Mouse (Mus musculus): Measurements from ENCODE around the gene Efl1. TPM values are rescaled to one million over a fixed set of nuclear protein-coding genes. Genes with fewer than 3 reads are reported as not detected.

Gene Efl1
- 24.0 and 25.3 TPM in 2 replicates for polyA plus RNA-seq (2016; fragmentation: Nextera tagmentation; extraction: Ambion mirVana)

GRCm38 (mm10) chr7:82648353-82649080 is at the start of gene Efl1, which contains the start of gene Saxo2:
Gene Efl1, plus strand, starts transcription at chr7:82648614.
Gene Saxo2, minus strand, starts transcription at chr7:82648528.
- peak within 1 kb of the TSS; percentile 65 for H3K4me3 ChIP-seq
- H3K4me2 ChIP-seq (replicated peaks): peak within 1 kb of the TSS; percentile 84
- WGBS: under 1% methylated on average over 46 of the region's 46 CpGs
- H3K27me3 ChIP-seq: no peaks in the 10 kb centered on the region
- peak; percentile 92 for ATAC-seq (ENCODE audit: insufficient number of reproducible peaks, insufficient read depth, low FRiP score, low TSS enrichment)
- no peak within 1 kb of the TSS for H3K27ac ChIP-seq
- H3K9ac ChIP-seq: peak within 1 kb of the TSS; percentile 53
- no peaks in the 10 kb centered on the region for H3K9me3 ChIP-seq
- peaks cover 12% of the 10 kb centered on the region for H3K4me1 ChIP-seq
- H3K36me3 ChIP-seq: peaks cover 9% of the 10 kb centered on the region; the same call in 1 of the 2 replicates

GRCm38 (mm10) chr7:82602008-82602407 is 46.4 kb upstream of the Efl1 start:
- 73% methylated on average over 4 of the region's 4 CpGs for WGBS
- Histone ChIP-seq H3K4me3 (no peak overlapping the region), H3K4me1 (peaks cover 9% of the 10 kb centered on the region; the same call in 1 of the 2 replicates), H3K9me3 (no peaks in the 10 kb centered on the region), H3K36me3 (no peaks in the 10 kb centered on the region), H3K27me3 (no peaks in the 10 kb centered on the region), H3K4me2 (replicated peaks) (no peak overlapping the region), H3K27ac (no peak overlapping the region), H3K9ac (no peak overlapping the region)
- no peak for ATAC-seq (ENCODE audit: insufficient number of reproducible peaks, insufficient read depth, low FRiP score, low TSS enrichment)

GRCm38 (mm10) chr7:82605425-82605824 is 43.0 kb upstream of the Efl1 start:
- Histone ChIP-seq H3K4me2 (replicated peaks) (no peak overlapping the region), H3K27ac (no peak overlapping the region), H3K9ac (no peak overlapping the region), H3K27me3 (no peaks in the 10 kb centered on the region), H3K4me1 (peaks cover 9% of the 10 kb centered on the region; the same call in 1 of the 2 replicates), H3K4me3 (no peak overlapping the region), H3K36me3 (no peaks in the 10 kb centered on the region), H3K9me3 (no peaks in the 10 kb centered on the region)
- WGBS: 77% methylated on average over 6 of the region's 6 CpGs
- ATAC-seq (ENCODE audit: insufficient number of reproducible peaks, insufficient read depth, low FRiP score, low TSS enrichment): no peak

GRCm38 (mm10) chr7:82609629-82610028 is 38.8 kb upstream of the Efl1 start:
- Histone ChIP-seq H3K4me1 (no peaks in the 10 kb centered on the region), H3K4me3 (no peak overlapping the region), H3K36me3 (no peaks in the 10 kb centered on the region), H3K27ac (no peak overlapping the region), H3K27me3 (no peaks in the 10 kb centered on the region), H3K9ac (no peak overlapping the region), H3K9me3 (no peaks in the 10 kb centered on the region), H3K4me2 (replicated peaks) (no peak overlapping the region)
- no peak for ATAC-seq (ENCODE audit: insufficient number of reproducible peaks, insufficient read depth, low FRiP score, low TSS enrichment)
- WGBS: 64% methylated on average over 3 of the region's 3 CpGs

- Histone ChIP-seq H3K9me3 (no peaks in the 10 kb centered on the region), H3K27ac (no peak overlapping the region), H3K27me3 (no peaks in the 10 kb centered on the region), H3K4me3 (no peak overlapping the region), H3K4me2 (replicated peaks) (no peak overlapping the region), H3K9ac (no peak overlapping the region), H3K36me3 (no peaks in the 10 kb centered on the region), H3K4me1 (0 out of 2 replicates have a peak, but pooled peaks cover 3% of the 10 kb centered on the region)
- no peak for ATAC-seq (ENCODE audit: insufficient number of reproducible peaks, insufficient read depth, low FRiP score, low TSS enrichment)
- WGBS: 14% methylated on average over 7 of the region's 7 CpGs
These were observed 23.1 kb upstream of the Efl1 start for GRCm38 (mm10) chr7:82625342-82625741.

- no peak for ATAC-seq (ENCODE audit: insufficient number of reproducible peaks, insufficient read depth, low FRiP score, low TSS enrichment)
- no peak overlapping the region for H3K4me3 ChIP-seq
- WGBS: 88% methylated on average over 3 of the region's 3 CpGs
These were observed 1.2 kb upstream of the Efl1 start for GRCm38 (mm10) chr7:82647183-82647582.

GRCm38 (mm10) chr7:82647909-82648308 is 505 bp upstream of the Efl1 start:
- no peak for ATAC-seq (ENCODE audit: insufficient number of reproducible peaks, insufficient read depth, low FRiP score, low TSS enrichment)
- 33% methylated on average over 4 of the region's 4 CpGs for WGBS
- no peaks in the 10 kb centered on the region for H3K9me3 ChIP-seq
- peak overlapping the region; percentile 65 for H3K4me3 ChIP-seq
- H3K9ac ChIP-seq: peak overlapping the region; percentile 53
- peak overlapping the region; percentile 84 for H3K4me2 ChIP-seq (replicated peaks)
- H3K4me1 ChIP-seq: peaks cover 12% of the 10 kb centered on the region
- no peaks in the 10 kb centered on the region for H3K27me3 ChIP-seq
- no peak overlapping the region for H3K27ac ChIP-seq
- H3K36me3 ChIP-seq: peaks cover 9% of the 10 kb centered on the region; the same call in 1 of the 2 replicates

More at GRCm38 (mm10) chr7:82647183-82647582, 1.2 kb upstream of the Efl1 start:
- Histone ChIP-seq H3K27ac (no peak overlapping the region), H3K4me2 (replicated peaks) (no peak overlapping the region), H3K27me3 (no peaks in the 10 kb centered on the region), H3K36me3 (peaks cover 6% of the 10 kb centered on the region; the same call in 1 of the 2 replicates), H3K9me3 (no peaks in the 10 kb centered on the region), H3K4me1 (peaks cover 12% of the 10 kb centered on the region), H3K9ac (no peak overlapping the region)

GRCm38 (mm10) chr7:82649081-82649445 is 649 bp downstream of the Efl1 start:
- no peak for ATAC-seq (ENCODE audit: insufficient number of reproducible peaks, insufficient read depth, low FRiP score, low TSS enrichment)
- no peaks in the 10 kb centered on the region for H3K9me3 ChIP-seq
- H3K4me3 ChIP-seq: peak overlapping the region; percentile 65

GRCm38 (mm10) chr7:82664604-82665003 is 16.2 kb downstream of the Efl1 start:
- no peak overlapping the region for H3K27ac ChIP-seq
- WGBS: 92% methylated on average over 3 of the region's 3 CpGs
- no peaks in the 10 kb centered on the region for H3K27me3 ChIP-seq
- ATAC-seq (ENCODE audit: insufficient number of reproducible peaks, insufficient read depth, low FRiP score, low TSS enrichment): no peak
- no peaks in the 10 kb centered on the region for H3K4me1 ChIP-seq
- no peaks in the 10 kb centered on the region for H3K9me3 ChIP-seq
- H3K36me3 ChIP-seq: peaks cover 31% of the 10 kb centered on the region
- no peak overlapping the region for H3K4me2 ChIP-seq (replicated peaks)
- H3K9ac ChIP-seq: no peak overlapping the region
- H3K4me3 ChIP-seq: no peak overlapping the region

More at GRCm38 (mm10) chr7:82649081-82649445, 649 bp downstream of the Efl1 start:
- Histone ChIP-seq H3K9ac (peak overlapping the region; percentile 53), H3K36me3 (peaks cover 9% of the 10 kb centered on the region; the same call in 1 of the 2 replicates), H3K27me3 (no peaks in the 10 kb centered on the region), H3K4me1 (peaks cover 12% of the 10 kb centered on the region), H3K27ac (no peak overlapping the region), H3K4me2 (replicated peaks) (peak overlapping the region; percentile 84)
- 11% methylated on average over 6 of the region's 6 CpGs for WGBS

- no peak overlapping the region for H3K4me2 ChIP-seq (replicated peaks)
- no peak overlapping the region for H3K9ac ChIP-seq
- H3K27me3 ChIP-seq: no peaks in the 10 kb centered on the region
- no peak overlapping the region for H3K27ac ChIP-seq
- no peaks in the 10 kb centered on the region for H3K4me1 ChIP-seq
- H3K9me3 ChIP-seq: no peaks in the 10 kb centered on the region
- H3K36me3 ChIP-seq: peaks cover 28% of the 10 kb centered on the region
- 92% methylated on average over 5 of the region's 5 CpGs for WGBS
- no peak for ATAC-seq (ENCODE audit: insufficient number of reproducible peaks, insufficient read depth, low FRiP score, low TSS enrichment)
- no peak overlapping the region for H3K4me3 ChIP-seq
These were observed 27.6 kb downstream of the Efl1 start for GRCm38 (mm10) chr7:82676001-82676400.

GRCm38 (mm10) chr7:82676834-82677233 is 28.4 kb downstream of the Efl1 start:
- WGBS: 85% methylated on average over 6 of the region's 6 CpGs
- ATAC-seq (ENCODE audit: insufficient number of reproducible peaks, insufficient read depth, low FRiP score, low TSS enrichment): no peak
- Histone ChIP-seq H3K9ac (no peak overlapping the region), H3K4me1 (no peaks in the 10 kb centered on the region), H3K27me3 (no peaks in the 10 kb centered on the region), H3K36me3 (peaks cover 34% of the 10 kb centered on the region), H3K9me3 (no peaks in the 10 kb centered on the region), H3K4me2 (replicated peaks) (no peak overlapping the region), H3K4me3 (no peak overlapping the region), H3K27ac (no peak overlapping the region)

- ATAC-seq (ENCODE audit: insufficient number of reproducible peaks, insufficient read depth, low FRiP score, low TSS enrichment): no peak
- H3K27ac ChIP-seq: no peak overlapping the region
- no peaks in the 10 kb centered on the region for H3K9me3 ChIP-seq
- H3K4me1 ChIP-seq: no peaks in the 10 kb centered on the region
- H3K9ac ChIP-seq: no peak overlapping the region
- H3K36me3 ChIP-seq: peaks cover 22% of the 10 kb centered on the region
- no peak overlapping the region for H3K4me2 ChIP-seq (replicated peaks)
- WGBS: 79% methylated on average over 5 of the region's 5 CpGs
- H3K4me3 ChIP-seq: no peak overlapping the region
- H3K27me3 ChIP-seq: no peaks in the 10 kb centered on the region
These were observed 31.5 kb downstream of the Efl1 start for GRCm38 (mm10) chr7:82679901-82680300.

All from embryonic facial prominence, embryonic 12.5 days (tissue).